Mouse (Mus musculus) testis, adult 2 months (tissue): ENCODE results near the gene Glb1l.

Source experiments
- CTCF ChIP-seq: fragments of 200-500 bp; IDR thresholded peaks from 2 replicates; pipeline ENCODE4 v1.5.1; 2012; ENCODE audit warnings: low read depth, mild to moderate bottlenecking, inconsistent platforms, low read length, moderate library complexity; ENCODE audit not compliant: control insufficient read depth, insufficient read depth, insufficient replicate concordance
- POLR2A ChIP-seq: fragments of 200-500 bp; IDR thresholded peaks from 2 replicates; pipeline ENCODE4 v1.6.1; 2012; ENCODE audit warnings: low read depth, mild to moderate bottlenecking, inconsistent platforms, low read length, moderate library complexity; ENCODE audit not compliant: control insufficient read depth

GRCm38 (mm10) chr1:75222926-75223325, 12.3 kb upstream of the Glb1l start:
- TF ChIP-seq CTCF: no peak
- no peak for TF ChIP-seq POLR2A
